Mouse (Mus musculus): ENCODE results near the gene Adk. TPM values are rescaled to one million over a fixed set of nuclear protein-coding genes. Genes with fewer than 3 reads are reported as not detected.
"Not testable (repeated sequence)": the region's sequence is repeated elsewhere in the genome, so short reads cannot be mapped to it uniquely, and the experiment has no call there.

Gene Adk
- total RNA-seq, 4 experiments from 2014 or later = 88.2 to 104 (median 99.2) TPM

GRCm38 (mm10) chr14:21064321-21064720 lies 11.9 kb downstream of the Adk start:
- DNase-seq (ENCODE audit: low spot score in 2 of 2) = no peak

GRCm38 (mm10) chr14:21065490-21066162 lies 13.3 kb downstream of the Adk start:
- no peak for DNase-seq (ENCODE audit: low spot score in 2 of 2)

- DNase-seq (ENCODE audit: low spot score in 2 of 2) = no peak
Observed at GRCm38 (mm10) chr14:21069594-21069993, 17.2 kb downstream of the Adk start.

- DNase-seq (ENCODE audit: low spot score in 2 of 2) = no peak
Observed at GRCm38 (mm10) chr14:21073981-21074380, 21.6 kb downstream of the Adk start.

- no peak for DNase-seq (ENCODE audit: low spot score in 2 of 2)
Observed at GRCm38 (mm10) chr14:21074398-21075320, 22.3 kb downstream of the Adk start.

GRCm38 (mm10) chr14:21075751-21076500 lies 23.6 kb downstream of the Adk start:
- peak; percentile 90 to 94 for DNase-seq (ENCODE audit: low spot score in 2 of 2)

- peak in 1 of 2 experiments; percentile 17 for DNase-seq (ENCODE audit: low spot score in 2 of 2)
Observed at GRCm38 (mm10) chr14:21076501-21077194, 24.3 kb downstream of the Adk start.

- no peak for DNase-seq (ENCODE audit: low spot score in 2 of 2)
Observed at GRCm38 (mm10) chr14:21077939-21078338, 25.6 kb downstream of the Adk start.

- no peak for DNase-seq (ENCODE audit: low spot score in 2 of 2)
Observed at GRCm38 (mm10) chr14:21078511-21078910, 26.1 kb downstream of the Adk start.

- no peak for DNase-seq (ENCODE audit: low spot score in 2 of 2)
Observed at GRCm38 (mm10) chr14:21082823-21083222, 30.4 kb downstream of the Adk start.

GRCm38 (mm10) chr14:21085666-21086065 lies 33.3 kb downstream of the Adk start:
- no peak for DNase-seq (ENCODE audit: low spot score in 2 of 2)

- DNase-seq (ENCODE audit: low spot score in 2 of 2) = no peak
Observed at GRCm38 (mm10) chr14:21086106-21086505, 33.7 kb downstream of the Adk start.

GRCm38 (mm10) chr14:21086827-21087351 lies 34.5 kb downstream of the Adk start:
- no peak for DNase-seq (ENCODE audit: low spot score in 2 of 2)

GRCm38 (mm10) chr14:21087390-21088060 lies 35.2 kb downstream of the Adk start:
- DNase-seq (ENCODE audit: low spot score in 2 of 2) = no peak

- DNase-seq (ENCODE audit: low spot score in 2 of 2) = no peak
Observed at GRCm38 (mm10) chr14:21088731-21089130, 36.4 kb downstream of the Adk start.

- DNase-seq (ENCODE audit: low spot score in 2 of 2) = no peak
Observed at GRCm38 (mm10) chr14:21090400-21090799, 38.0 kb downstream of the Adk start.

- DNase-seq (ENCODE audit: low spot score in 2 of 2) = no peak
Observed at GRCm38 (mm10) chr14:21090930-21091486, 38.6 kb downstream of the Adk start.

GRCm38 (mm10) chr14:21094161-21094560 lies 41.8 kb downstream of the Adk start:
- not testable (repeated sequence) for DNase-seq (ENCODE audit: low spot score in 2 of 2)

- DNase-seq (ENCODE audit: low spot score in 2 of 2) = no peak
Observed at GRCm38 (mm10) chr14:21096279-21096678, 43.9 kb downstream of the Adk start.

GRCm38 (mm10) chr14:21096689-21097088 lies 44.3 kb downstream of the Adk start:
- DNase-seq (ENCODE audit: low spot score in 2 of 2) = no peak
